Mouse (Mus musculus): Measurements from ENCODE around the gene Lor. TPM values are rescaled to one million over a fixed set of nuclear protein-coding genes. Genes with fewer than 3 reads are reported as not detected.

Gene Lor
- polyA plus RNA-seq (2014; fragmentation: Illumina TruSeq; extraction: RNeasy Lipid Tissue Mini Kit (QIAGEN cat#74804); ENCODE audit: low read depth, low replicate concordance): not detected

GRCm38 (mm10) chr3:92083042-92083441 is at the start of gene Lor:
Gene Lor (minus strand): TSS chr3:92083142.

GRCm38 (mm10) chr3:92123847-92124246 is 40.9 kb upstream of the Lor start, which contains the start of gene Prr9:
Gene Prr9 (minus strand): TSS chr3:92123947.

Other genes starting within 250 kb of the Lor start
- not detected for gene Pglyrp3, start 68.6 kb downstream of the Lor start, polyA plus RNA-seq (2014; fragmentation: Illumina TruSeq; extraction: RNeasy Lipid Tissue Mini Kit (QIAGEN cat#74804); ENCODE audit: low read depth, low replicate concordance)
- not detected for gene Prr9, start 40.8 kb upstream of the Lor start, polyA plus RNA-seq (2014; fragmentation: Illumina TruSeq; extraction: RNeasy Lipid Tissue Mini Kit (QIAGEN cat#74804); ENCODE audit: low read depth, low replicate concordance)
- not detected for gene Lelp1, start 59.6 kb upstream of the Lor start, polyA plus RNA-seq (2014; fragmentation: Illumina TruSeq; extraction: RNeasy Lipid Tissue Mini Kit (QIAGEN cat#74804); ENCODE audit: low read depth, low replicate concordance)
- not detected for gene Sprr2a1, start 132.7 kb upstream of the Lor start, polyA plus RNA-seq (2014; fragmentation: Illumina TruSeq; extraction: RNeasy Lipid Tissue Mini Kit (QIAGEN cat#74804); ENCODE audit: low read depth, low replicate concordance)
- 0.41 TPM for gene Sprr2a2, start 132.8 kb upstream of the Lor start, polyA plus RNA-seq (2014; fragmentation: Illumina TruSeq; extraction: RNeasy Lipid Tissue Mini Kit (QIAGEN cat#74804); ENCODE audit: low read depth, low replicate concordance)
- gene Sprr2a3, start 202.3 kb upstream of the Lor start, polyA plus RNA-seq (2014; fragmentation: Illumina TruSeq; extraction: RNeasy Lipid Tissue Mini Kit (QIAGEN cat#74804); ENCODE audit: low read depth, low replicate concordance): not detected
- not detected for gene Sprr2b, start 233.5 kb upstream of the Lor start, polyA plus RNA-seq (2014; fragmentation: Illumina TruSeq; extraction: RNeasy Lipid Tissue Mini Kit (QIAGEN cat#74804); ENCODE audit: low read depth, low replicate concordance)